Mouse (Mus musculus) bone marrow, adult 2 months (tissue): ENCODE data around the gene Olfr1234. TPM values are rescaled to one million over a fixed set of nuclear protein-coding genes. Genes with fewer than 3 reads are reported as not detected.

Experiments used
- H3K27ac ChIP-seq: fragments of 200-500 bp; 2 replicates; pipeline ENCODE4 v1.5.1; 2012; ENCODE audit warnings: low read depth, mild to moderate bottlenecking, control low read depth, inconsistent platforms, low read length; ENCODE audit not compliant: control insufficient read depth, poor library complexity, insufficient read depth
- H3K4me1 ChIP-seq: fragments of 200-500 bp; 2 replicates; pipeline ENCODE4 v1.6.1; 2011; ENCODE audit warnings: low read length; ENCODE audit not compliant: control insufficient read depth, insufficient read depth
- H3K4me3 ChIP-seq: fragments of 200-500 bp; replicated peaks from 2 replicates; pipeline ENCODE3; 2011; ENCODE audit warnings: mild to moderate bottlenecking, low read depth, low read length, control low read depth; ENCODE audit not compliant: control insufficient read depth
- CTCF ChIP-seq: fragments of 200-500 bp; IDR thresholded peaks from 2 replicates; pipeline ENCODE4 v1.5.1; 2011; ENCODE audit warnings: low read length, control low read depth; ENCODE audit not compliant: control insufficient read depth, insufficient read depth
- POLR2A ChIP-seq: fragments of 200-500 bp; IDR thresholded peaks from 2 replicates; pipeline ENCODE4 v1.6.1; 2011; ENCODE audit warnings: low read depth, mild to moderate bottlenecking, control low read depth, low read length, borderline replicate concordance; ENCODE audit not compliant: control insufficient read depth
- WGBS: fragments of 180-500 bp; shearing (Covaris S2); methylation state at CpG from one replicate; pipeline ENCODE4 v1.1.7; 2018; 5-methylcytosine and 5-hydroxymethylcytosine counted together
- polyA plus RNA-seq: library from polyadenylated mRNA; stranded (reverse); fragments of >200 nt; gene quantifications from 2 replicates; pipeline ENCODE4 v1.2.4, GENCODE M21; 2011; ENCODE audit warnings: low replicate concordance; ENCODE audit not compliant: missing spikeins, insufficient read depth, insufficient read length

The Olfr1234 gene
- not detected in 2 replicates for polyA plus RNA-seq

- Histone ChIP-seq H3K27ac (no peak within 1 kb of the TSS), H3K4me1 (no peaks in the 10 kb centered on the region), H3K4me3 (no peak within 1 kb of the TSS)
- TF ChIP-seq CTCF (no peak), POLR2A (no peak)
- 73% methylated on average over 4 of the region's 4 CpGs for WGBS
Observed at GRCm38 (mm10) chr2:89364765-89365164, at the start of gene Olfr1234. Gene Olfr1234, minus strand, starts transcription at chr2:89364865.

- no peaks in the 10 kb centered on the region for H3K4me1 ChIP-seq
- WGBS = 80% methylated on average over 2 of the region's 2 CpGs
- no peak within 1 kb of the TSS for H3K4me3 ChIP-seq
- no peak within 1 kb of the TSS for H3K27ac ChIP-seq
- no peak for TF ChIP-seq POLR2A
- no peak for TF ChIP-seq CTCF
Observed at GRCm38 (mm10) chr2:89409576-89409975, 44.9 kb upstream of the Olfr1234 start, which contains the start of gene Olfr1238. Gene Olfr1238, minus strand, starts transcription at chr2:89409676.

DNA sequence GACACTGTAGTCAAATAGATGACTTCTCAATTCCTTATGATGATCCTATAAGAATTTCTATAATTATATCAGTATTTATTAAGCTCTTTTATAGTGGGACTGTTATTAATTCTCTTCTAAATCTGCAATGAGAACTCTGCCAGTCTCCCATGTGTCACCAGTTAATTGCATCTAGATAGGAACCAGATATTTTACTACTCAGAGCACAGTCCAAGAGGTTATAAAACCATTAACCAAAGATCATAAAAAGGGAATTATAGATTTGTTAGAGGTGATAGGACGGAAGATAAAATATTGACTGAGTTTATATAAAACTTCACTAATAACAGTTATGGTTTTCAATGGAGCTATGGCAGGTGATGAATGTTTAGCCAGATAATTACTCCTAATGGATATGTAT lies 36.2 kb upstream of the Olfr1234 start:
- H3K4me3 ChIP-seq = no peak overlapping the region
- H3K4me1 ChIP-seq = no peaks in the 10 kb centered on the region
- no peak for TF ChIP-seq CTCF
- TF ChIP-seq POLR2A = no peak
- 90% methylated on average over 1 of the region's 1 CpGs for WGBS
- H3K27ac ChIP-seq = no peak overlapping the region

DNA sequence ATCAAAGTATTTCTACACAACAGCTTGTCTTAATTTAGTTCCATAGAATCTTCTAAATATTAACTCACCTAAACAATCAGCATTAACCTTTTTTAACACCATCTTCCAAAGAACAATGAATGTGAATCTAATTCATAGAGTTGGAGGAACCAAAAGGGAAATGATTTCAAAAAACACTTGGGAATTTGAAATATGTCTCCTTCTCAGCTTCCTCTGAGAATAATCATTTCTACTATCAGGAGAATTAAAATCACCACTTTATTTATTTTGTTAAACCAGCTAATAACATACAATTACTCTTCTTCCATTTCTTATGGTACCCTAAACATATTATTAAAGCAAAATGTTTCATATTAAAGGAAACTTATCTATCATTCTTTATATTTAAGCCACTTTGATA lies 22.4 kb downstream of the Olfr1234 start, which contains the start of gene Olfr1233:
TSS of gene Olfr1233 (minus strand) at position 101 of the 400 bp plus-strand sequence.
- TF ChIP-seq CTCF = no peak
- H3K27ac ChIP-seq = no peak within 1 kb of the TSS
- no peaks in the 10 kb centered on the region for H3K4me1 ChIP-seq
- H3K4me3 ChIP-seq = no peak within 1 kb of the TSS

DNA sequence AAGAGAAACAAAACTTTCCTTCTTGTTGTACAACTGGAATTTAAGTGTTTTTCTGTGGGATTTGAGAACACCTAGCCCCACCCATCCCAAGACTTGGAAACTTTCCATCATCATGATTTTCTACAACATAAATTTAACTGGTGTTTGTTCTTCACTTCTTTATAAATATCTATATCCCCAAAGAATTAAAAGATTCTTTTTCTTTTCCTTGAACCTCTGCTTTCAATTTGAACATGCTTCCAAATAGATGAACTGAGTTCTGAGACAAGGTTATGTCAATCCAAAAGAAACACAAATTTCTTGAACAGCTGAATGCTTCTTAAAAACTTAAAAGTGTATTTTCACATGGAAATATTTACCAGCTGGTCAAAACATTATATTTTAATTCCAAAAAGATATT lies 35.1 kb downstream of the Olfr1234 start, which contains the start of gene Olfr1232:
TSS of gene Olfr1232 (minus strand) at position 101 of the 400 bp plus-strand sequence.
- H3K4me3 ChIP-seq = no peak within 1 kb of the TSS
- no peaks in the 10 kb centered on the region for H3K4me1 ChIP-seq
- TF ChIP-seq POLR2A (no peak), CTCF (no peak)
- H3K27ac ChIP-seq = no peak within 1 kb of the TSS

Other genes with a start within 250 kb of the Olfr1234 start
- not detected in 2 replicates for gene Olfr1221, start 247.6 kb downstream of the Olfr1234 start, polyA plus RNA-seq
- gene Olfr1222, start 231.8 kb downstream of the Olfr1234 start, polyA plus RNA-seq = not detected in 2 replicates
- gene Olfr1223, start 213.3 kb downstream of the Olfr1234 start, polyA plus RNA-seq = not detected in 2 replicates
- not detected in 2 replicates for gene Olfr1224-ps1, start 200.8 kb downstream of the Olfr1234 start, polyA plus RNA-seq
- gene Olfr1225, start 190.2 kb downstream of the Olfr1234 start, polyA plus RNA-seq = not detected in 2 replicates
- gene Olfr1226, start 164.8 kb downstream of the Olfr1234 start, polyA plus RNA-seq = not detected in 2 replicates
- gene Olfr1228, start 110.8 kb downstream of the Olfr1234 start, polyA plus RNA-seq = not detected in 2 replicates
- not detected in 2 replicates for gene Olfr1229, start 76.9 kb downstream of the Olfr1234 start, polyA plus RNA-seq
- not detected in 2 replicates for gene Olfr1230, start 67.6 kb downstream of the Olfr1234 start, polyA plus RNA-seq
- gene Olfr1231, start 57.8 kb downstream of the Olfr1234 start, polyA plus RNA-seq = 0.25 TPM in 1 of 2 replicates, not detected in the other
- gene Olfr1232, start 35.2 kb downstream of the Olfr1234 start, polyA plus RNA-seq = not detected in 2 replicates
- gene Olfr1233, start 22.5 kb downstream of the Olfr1234 start, polyA plus RNA-seq = not detected in 2 replicates
- gene Olfr1238, start 44.8 kb upstream of the Olfr1234 start, polyA plus RNA-seq = not detected in 2 replicates
- gene Olfr1239, start 55.5 kb upstream of the Olfr1234 start, polyA plus RNA-seq = not detected in 2 replicates
- not detected in 2 replicates for gene Olfr1240, start 78.1 kb upstream of the Olfr1234 start, polyA plus RNA-seq
- gene Olfr1241, start 122.3 kb upstream of the Olfr1234 start, polyA plus RNA-seq = not detected in 2 replicates
- not detected in 2 replicates for gene Olfr1242, start 133.5 kb upstream of the Olfr1234 start, polyA plus RNA-seq
- gene Olfr1243, start 166.6 kb upstream of the Olfr1234 start, polyA plus RNA-seq = not detected in 2 replicates
- gene Olfr1245, start 213.6 kb upstream of the Olfr1234 start, polyA plus RNA-seq = not detected in 2 replicates
- gene Olfr1246, start 228.3 kb upstream of the Olfr1234 start, polyA plus RNA-seq = not detected in 2 replicates
- not detected in 2 replicates for gene Olfr1247, start 249.3 kb upstream of the Olfr1234 start, polyA plus RNA-seq